Comparison of ENCODE assay signal across 9 mouse cellular contexts in the genomic region with DNA sequence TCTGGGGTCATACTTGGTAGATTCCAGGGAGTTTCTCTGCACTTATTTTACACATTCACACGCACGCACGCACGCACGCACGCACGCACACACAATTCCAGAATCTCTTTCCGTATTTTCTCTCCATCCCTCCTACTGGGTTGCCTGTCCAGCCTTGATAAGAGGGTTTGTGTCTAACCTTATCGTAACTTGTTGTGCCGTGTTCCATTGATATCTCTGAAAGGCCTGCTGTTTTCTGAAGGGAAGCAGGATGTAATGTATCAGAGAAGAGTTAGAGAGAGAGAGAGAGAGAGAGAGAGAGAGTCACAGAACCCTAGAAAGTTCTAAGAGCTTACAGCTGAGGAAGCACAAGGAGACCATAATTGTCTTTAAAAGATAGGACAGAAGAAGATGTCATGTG.
DNase-seq lines count a peak whose midpoint lies in the region; ATAC-seq and TF ChIP-seq lines count a peak whose summit lies in the region.
"Had no signal": no experiment of that assay in that cellular context is flagged by ENCODE, and none has a peak within 500 bp of the region (broad histone marks: within the 10 kb centered on the region; RNA-seq: fewer than 3 reads in every experiment).

No protein-coding gene starts in this region.

- ATAC-seq in lung, postnatal 0 days, result no peak
- no peak for ATAC-seq in limb, embryonic 13.5 days (ENCODE audit: low FRiP score, low read depth)
- no peak for ATAC-seq in stomach, postnatal 0 days (ENCODE audit: low FRiP score, low TSS enrichment)

- H3K27ac ChIP-seq in heart, embryonic 10.5 days, result no peak overlapping the region; the same call in 1 of the 2 replicates
- H3K27ac ChIP-seq in lung, postnatal 0 days (ENCODE audit: low read length), result no peak overlapping the region
- no peak overlapping the region for H3K27ac ChIP-seq in limb, embryonic 13.5 days
- H3K27ac ChIP-seq in stomach, postnatal 0 days (replicated peaks), result no peak overlapping the region
- H3K27ac ChIP-seq: midbrain, embryonic 13.5 days had no signal

- DNase-seq in heart, embryonic 10.5 days (ENCODE audit: low spot score), result peak; percentile 80
- no peak for DNase-seq in heart, postnatal 14 days
- no peak for DNase-seq in lung, postnatal 0 days (ENCODE audit: low spot score)
- DNase-seq in lung, postnatal 14 days, result no peak
- DNase-seq in stomach, postnatal 0 days (ENCODE audit: low spot score), result no peak
- DNase-seq in ovary, postnatal 36 days (ENCODE audit: low spot score), result no peak
- no peak for DNase-seq in gastrocnemius, postnatal 25 days

- H3K9ac ChIP-seq in lung, postnatal 0 days (replicated peaks; ENCODE audit: low read depth), result no peak overlapping the region
- no peak overlapping the region for H3K9ac ChIP-seq in limb, embryonic 13.5 days
- H3K9ac ChIP-seq in stomach, postnatal 0 days (ENCODE audit: low read length), result no peak overlapping the region
- H3K9ac ChIP-seq: midbrain, embryonic 13.5 days had no signal

- TF ChIP-seq EP300 in lung, postnatal 0 days (IDR thresholded peaks at IDR 0.05), result no peak
- TF ChIP-seq EP300 in stomach, postnatal 0 days (optimal IDR thresholded peaks at IDR 0.05), result no peak

- 0 out of 2 replicates have a peak, but pooled peaks cover 7% of the 10 kb centered on the region for H3K4me1 ChIP-seq in heart, embryonic 10.5 days
- H3K4me1 ChIP-seq in lung, postnatal 0 days (ENCODE audit: insufficient read depth, low read depth, low read length), result no peaks in the 10 kb centered on the region
- no peaks in the 10 kb centered on the region for H3K4me1 ChIP-seq in limb, embryonic 13.5 days
- no peaks in the 10 kb centered on the region for H3K4me1 ChIP-seq in stomach, postnatal 0 days (replicated peaks; ENCODE audit: control insufficient read depth, insufficient read depth)

- H3K4me2 ChIP-seq in lung, postnatal 0 days (replicated peaks; ENCODE audit: low read depth, low read length), result peak overlapping the region; percentile 34; the same call in 1 of the 2 replicates
- peak overlapping the region; percentile 41 for H3K4me2 ChIP-seq in limb, embryonic 13.5 days (replicated peaks)
- 0 out of 2 replicates have a peak overlapping the region, but pooled peaks have one; percentile 23 for H3K4me2 ChIP-seq in stomach, postnatal 0 days (replicated peaks; ENCODE audit: low read depth)
- H3K4me2 ChIP-seq: midbrain, embryonic 13.5 days had no signal

- no peaks in the 10 kb centered on the region for H3K9me3 ChIP-seq in heart, embryonic 10.5 days
- H3K9me3 ChIP-seq in lung, postnatal 0 days (ENCODE audit: low read length), result no peaks in the 10 kb centered on the region
- no peaks in the 10 kb centered on the region for H3K9me3 ChIP-seq in limb, embryonic 13.5 days
- no peaks in the 10 kb centered on the region for H3K9me3 ChIP-seq in stomach, postnatal 0 days (ENCODE audit: control insufficient read depth, low read length)
- H3K9me3 ChIP-seq: midbrain, embryonic 13.5 days had no signal

- H3K27me3 ChIP-seq in heart, embryonic 10.5 days (ENCODE audit: insufficient read depth, poor library complexity, severe bottlenecking), result no peaks in the 10 kb centered on the region
- no peaks in the 10 kb centered on the region; the same call in 1 of the 2 replicates for H3K27me3 ChIP-seq in lung, postnatal 0 days (replicated peaks; ENCODE audit: insufficient read depth, low read length)
- H3K27me3 ChIP-seq in limb, embryonic 13.5 days, result no peaks in the 10 kb centered on the region
- no peaks in the 10 kb centered on the region for H3K27me3 ChIP-seq in stomach, postnatal 0 days (ENCODE audit: control insufficient read depth, insufficient read depth, low read length)
- H3K27me3 ChIP-seq: midbrain, embryonic 13.5 days had no signal

- 52% methylated on average over 10 of the region's 10 CpGs for WGBS in heart, embryonic 10.5 days
- 78% methylated on average over 10 of the region's 10 CpGs for WGBS in lung, postnatal 0 days
- 86% methylated on average over 10 of the region's 10 CpGs for WGBS in limb, embryonic 13.5 days
- WGBS in stomach, postnatal 0 days, result 79% methylated on average over 10 of the region's 10 CpGs

- TF ChIP-seq CTCF in lung, postnatal 0 days (IDR thresholded peaks at IDR 0.05), result no peak
- no peak for TF ChIP-seq CTCF in stomach, postnatal 0 days (IDR thresholded peaks at IDR 0.05; ENCODE audit: low read depth)

- peak overlapping the region; percentile 42 for H3K4me3 ChIP-seq in heart, embryonic 10.5 days
- no peak overlapping the region for H3K4me3 ChIP-seq in lung, postnatal 0 days (ENCODE audit: low read depth, low read length)
- H3K4me3 ChIP-seq in limb, embryonic 13.5 days, result no peak overlapping the region
- no peak overlapping the region for H3K4me3 ChIP-seq in stomach, postnatal 0 days (ENCODE audit: low read depth, low read length)
- H3K4me3 ChIP-seq: midbrain, embryonic 13.5 days had no signal

- no peaks in the 10 kb centered on the region for H3K36me3 ChIP-seq in heart, embryonic 10.5 days
- H3K36me3 ChIP-seq in lung, postnatal 0 days (ENCODE audit: insufficient read depth, low read length), result no peaks in the 10 kb centered on the region
- H3K36me3 ChIP-seq in limb, embryonic 13.5 days, result no peaks in the 10 kb centered on the region
- H3K36me3 ChIP-seq in stomach, postnatal 0 days (ENCODE audit: control insufficient read depth, insufficient read depth, low read length), result no peaks in the 10 kb centered on the region
- H3K36me3 ChIP-seq: midbrain, embryonic 13.5 days had no signal

- intact Hi-C loops in heart, postnatal 14 days (cut with DNase I), result loop anchor here (5.0 kb wide), 1 partner anchor 455 kb away; no protein-coding TSS in a partner anchor
